Mouse (Mus musculus) heart, embryonic 14.5 days (tissue): ENCODE measurements around the gene Itpr3. TPM values are rescaled to one million over a fixed set of nuclear protein-coding genes. Genes with fewer than 3 reads are reported as not detected.

Experiments
- ATAC-seq: fragments of 200-750 bp; cut with Nextera tagmentation; 2 replicates; pipeline ENCODE4 v1.8.0; 2017; ENCODE audit warnings: low read depth, moderate TSS enrichment; ENCODE audit not compliant: insufficient number of reproducible peaks, insufficient read depth, low FRiP score
- H3K27ac ChIP-seq, 2 experiments: fragments of 200-500 bp in 1 of 2; fragments of 300-500 bp in 1 of 2; sonication (generic) in 1 of 2; replicated peaks in 1 of 2; 2 replicates each; pipeline ENCODE4 v1.5.1; 2012 to 2014; ENCODE audit warnings: low read depth in 2 of 2, low read length in 2 of 2, control low read depth in 1 of 2, mild to moderate bottlenecking in 1 of 2, mixed read lengths in 1 of 2; ENCODE audit not compliant: control insufficient read depth in 1 of 2, insufficient read depth in 1 of 2
- H3K27me3 ChIP-seq: fragments of 300-500 bp; sonication (generic); 2 replicates; pipeline ENCODE4 v1.6.1; 2014; ENCODE audit warnings: mild to moderate bottlenecking, low read length, control low read depth; ENCODE audit not compliant: control insufficient read depth, insufficient read depth
- H3K36me3 ChIP-seq: fragments of 300-500 bp; sonication (generic); 2 replicates; pipeline ENCODE4 v1.6.1; 2014; ENCODE audit warnings: mild to moderate bottlenecking, control low read depth, low read length, mixed read lengths; ENCODE audit not compliant: control insufficient read depth, insufficient read depth
- H3K4me1 ChIP-seq, 2 experiments: fragments of 200-500 bp in 1 of 2; fragments of 300-500 bp in 1 of 2; sonication (generic) in 1 of 2; 2 replicates each; pipeline ENCODE4 v1.6.1; 2012 to 2014; ENCODE audit warnings: low read length in 2 of 2, control low read depth in 1 of 2, mixed read lengths in 1 of 2; ENCODE audit not compliant: control insufficient read depth in 2 of 2, insufficient read depth in 2 of 2
- H3K4me2 ChIP-seq: fragments of 300-500 bp; sonication (generic); 2 replicates; pipeline ENCODE4 v1.6.1; 2014; ENCODE audit warnings: mild to moderate bottlenecking, low read length
- H3K4me3 ChIP-seq, 2 experiments: fragments of 200-500 bp in 1 of 2; fragments of 300-500 bp in 1 of 2; sonication (generic) in 1 of 2; 2 replicates each; pipeline ENCODE4 v1.5.1; 2012 to 2014; ENCODE audit warnings: low read length in 2 of 2, mild to moderate bottlenecking in 2 of 2, control low read depth in 1 of 2, low read depth in 1 of 2, moderate library complexity in 1 of 2; ENCODE audit not compliant: control insufficient read depth in 1 of 2, insufficient read depth in 1 of 2
- H3K9ac ChIP-seq: fragments of 300-500 bp; sonication (generic); 2 replicates; pipeline ENCODE4 v1.6.1; 2014; ENCODE audit warnings: mild to moderate bottlenecking, low read length
- H3K9me3 ChIP-seq: fragments of 300-500 bp; sonication (generic); 2 replicates; pipeline ENCODE4 v1.6.1; 2016; ENCODE audit warnings: low read length, control low read depth; ENCODE audit not compliant: control insufficient read depth
- WGBS: fragments of 180-500 bp; shearing (Covaris S2); extraction: QIAGEN DNeasy Blood & Tissue Kit; methylation state at CpG from one replicate; pipeline ENCODE4 v1.1.7; 2014; 5-methylcytosine and 5-hydroxymethylcytosine counted together
- polyA plus RNA-seq: library from polyadenylated mRNA; unstranded; fragments of >200 nt; fragmentation: Nextera tagmentation; extraction: Ambion mirVana; gene quantifications from 2 replicates; pipeline ENCODE4 v1.2.1, GENCODE M21; 2014

Itpr3 gene
- polyA plus RNA-seq, 1 experiment from 2014 or later = 1.7 TPM

DNA sequence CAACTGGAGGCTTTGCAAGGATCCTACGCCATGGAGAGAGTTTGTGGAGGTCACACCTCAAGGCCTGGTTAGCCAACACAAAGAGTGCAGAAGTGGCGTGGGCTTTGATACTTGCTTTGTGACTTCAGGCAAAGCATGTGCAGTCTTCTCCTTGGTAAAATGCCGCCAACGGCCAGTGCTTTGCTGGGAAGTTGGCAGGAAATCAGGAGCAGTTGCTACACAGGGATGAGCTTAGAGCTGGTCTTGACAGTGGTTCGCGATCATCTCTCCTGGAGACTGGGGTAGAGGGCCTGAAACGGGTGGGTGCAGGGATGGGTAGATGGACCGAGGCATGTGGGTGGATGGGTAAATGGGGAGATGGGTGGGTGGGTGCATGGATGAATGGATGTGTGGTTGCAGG, 15.3 kb downstream of the Itpr3 start:
- Histone ChIP-seq H3K9ac (no peak overlapping the region), H3K4me1 (peaks cover 3 to 7% of the 10 kb centered on the region in 2 experiments; a peak in 1 of 4 replicates), H3K36me3 (no peaks in the 10 kb centered on the region), H3K4me2 (no peak overlapping the region), H3K27ac (no peak overlapping the region), H3K9me3 (no peaks in the 10 kb centered on the region), H3K4me3 (no peak overlapping the region), H3K27me3 (no peaks in the 10 kb centered on the region)
- 91% methylated on average over 8 of the region's 8 CpGs for WGBS
- ATAC-seq = no peak

DNA sequence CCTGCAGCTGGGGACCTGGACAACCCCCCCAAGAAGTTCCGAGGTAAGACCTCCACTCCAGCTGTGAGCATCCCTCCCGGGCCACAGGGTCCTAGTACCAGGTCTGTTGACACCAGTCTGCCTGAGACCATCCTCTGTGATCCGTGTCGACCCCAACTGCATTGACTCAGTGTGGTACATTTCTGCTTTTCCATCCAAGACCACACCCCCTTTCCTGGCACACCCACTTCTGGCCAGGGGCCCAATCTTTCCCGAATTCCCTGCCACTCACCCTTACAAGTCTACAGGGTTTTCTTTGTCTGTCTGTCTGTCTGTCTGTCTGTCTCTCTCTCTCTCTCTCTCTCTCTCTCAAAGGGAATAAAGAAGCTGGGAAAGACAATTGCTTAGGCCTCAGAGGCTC, 16.0 kb downstream of the Itpr3 start:
- H3K4me1 ChIP-seq = peaks cover 3 to 7% of the 10 kb centered on the region in 2 experiments; a peak in 1 of 4 replicates
- no peaks in the 10 kb centered on the region for H3K36me3 ChIP-seq
- no peak overlapping the region for H3K27ac ChIP-seq
- 77% methylated on average over 5 of the region's 5 CpGs for WGBS
- 0 out of 2 replicates have a peak, but pooled peaks cover 4% of the 10 kb centered on the region for H3K9me3 ChIP-seq
- no peak overlapping the region for H3K9ac ChIP-seq
- H3K4me3 ChIP-seq = no peak overlapping the region
- ATAC-seq = no peak
- H3K4me2 ChIP-seq = no peak overlapping the region
- no peaks in the 10 kb centered on the region for H3K27me3 ChIP-seq

GRCm38 (mm10) chr17:27073778-27074177, 16.7 kb downstream of the Itpr3 start:
- WGBS = 63% methylated on average over 9 of the region's 9 CpGs
- no peak for ATAC-seq
- no peak overlapping the region for H3K27ac ChIP-seq
- 0 out of 2 replicates have a peak, but pooled peaks cover 4% of the 10 kb centered on the region for H3K9me3 ChIP-seq
- no peak overlapping the region for H3K9ac ChIP-seq
- no peak overlapping the region for H3K4me3 ChIP-seq
- H3K36me3 ChIP-seq = no peaks in the 10 kb centered on the region
- H3K4me1 ChIP-seq = peaks cover 3 to 7% of the 10 kb centered on the region in 2 experiments; a peak in 1 of 4 replicates
- H3K4me2 ChIP-seq = no peak overlapping the region
- H3K27me3 ChIP-seq = no peaks in the 10 kb centered on the region

GRCm38 (mm10) chr17:27074236-27074635, 17.1 kb downstream of the Itpr3 start:
- Histone ChIP-seq H3K27ac (no peak overlapping the region), H3K27me3 (no peaks in the 10 kb centered on the region), H3K4me3 (no peak overlapping the region), H3K4me2 (no peak overlapping the region), H3K9me3 (0 out of 2 replicates have a peak, but pooled peaks cover 4% of the 10 kb centered on the region), H3K4me1 (peaks cover 3 to 7% of the 10 kb centered on the region in 2 experiments; a peak in 1 of 4 replicates), H3K9ac (no peak overlapping the region), H3K36me3 (no peaks in the 10 kb centered on the region)
- ATAC-seq = no peak
- 47% methylated on average over 6 of the region's 6 CpGs for WGBS

DNA sequence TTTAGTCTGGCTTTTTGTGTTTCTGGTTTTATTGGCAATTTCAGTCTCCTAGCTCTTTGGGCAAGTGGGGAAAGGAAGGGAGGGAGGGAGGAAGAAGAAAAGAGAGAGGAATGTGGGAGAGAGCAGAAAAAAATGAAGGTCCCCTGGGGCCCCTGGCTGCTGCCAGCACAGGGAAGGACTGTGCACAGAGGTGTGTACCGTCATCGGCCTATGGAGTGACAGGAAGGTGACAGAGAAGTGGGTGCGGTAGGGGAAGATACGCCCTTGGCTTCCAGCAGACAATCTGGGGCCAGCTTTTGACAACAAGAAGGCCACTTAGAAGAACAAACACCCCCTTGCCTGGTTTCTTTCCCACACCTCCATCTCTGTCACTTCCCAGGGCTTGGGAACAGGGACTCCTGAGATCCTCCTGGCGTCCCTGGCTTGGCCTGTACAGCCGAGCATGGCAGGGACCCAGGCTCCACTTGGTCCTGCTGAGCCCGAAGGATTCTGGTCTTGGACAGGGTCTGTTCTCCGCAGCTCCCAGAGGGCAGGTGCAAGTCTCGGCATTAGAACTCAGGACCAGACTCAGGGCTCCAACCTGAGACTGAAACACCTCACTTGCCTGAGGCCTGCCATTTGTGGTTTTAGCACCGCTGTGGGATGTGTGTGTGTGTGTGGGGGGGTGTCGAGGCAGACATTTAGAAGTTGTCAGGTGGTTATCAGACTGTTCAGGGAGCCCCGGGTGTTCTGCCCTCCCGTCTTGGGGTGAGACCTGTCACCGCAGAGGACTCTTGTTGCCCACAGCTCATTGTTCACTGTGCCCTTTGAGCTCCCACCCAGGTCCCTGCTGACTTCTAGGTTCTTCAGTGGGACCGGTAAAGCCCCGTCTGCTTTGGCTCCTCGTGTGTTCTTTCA, 18.0 kb downstream of the Itpr3 start:
- Histone ChIP-seq H3K36me3 (no peaks in the 10 kb centered on the region), H3K4me3 (no peak overlapping the region), H3K9ac (no peak overlapping the region), H3K27ac (no peak overlapping the region), H3K9me3 (0 out of 2 replicates have a peak, but pooled peaks cover 4% of the 10 kb centered on the region), H3K4me1 (peaks cover 6 to 7% of the 10 kb centered on the region in 2 experiments; a peak in 1 of 4 replicates), H3K27me3 (no peaks in the 10 kb centered on the region), H3K4me2 (no peak overlapping the region)
- WGBS = 63% methylated on average over 17 of the region's 17 CpGs
- ATAC-seq = no peak

DNA sequence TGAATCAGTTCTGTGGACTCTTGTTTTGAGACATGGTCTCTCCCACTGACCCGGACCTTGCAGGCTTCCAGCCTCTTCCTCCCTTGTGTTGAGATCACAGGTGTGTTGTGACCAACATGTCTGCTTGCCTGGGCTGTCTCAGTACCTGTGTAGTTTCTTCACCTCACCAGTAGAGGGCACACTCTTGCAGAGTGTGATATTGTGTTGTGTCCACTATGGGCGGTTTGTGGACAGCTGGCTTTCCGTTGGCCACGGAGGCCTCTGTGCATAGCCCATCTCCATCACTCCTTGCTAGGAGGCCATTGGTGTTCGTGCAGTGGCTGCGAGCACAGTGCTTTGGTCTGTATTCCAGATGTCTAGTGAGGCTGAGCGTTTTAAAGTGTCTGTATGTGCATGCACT, 20.0 kb downstream of the Itpr3 start:
- ATAC-seq = no peak
- Histone ChIP-seq H3K4me1 (peaks cover 7 to 11% of the 10 kb centered on the region in 2 experiments; a peak in 2 of 4 replicates), H3K36me3 (no peaks in the 10 kb centered on the region), H3K9me3 (0 out of 2 replicates have a peak, but pooled peaks cover 4% of the 10 kb centered on the region), H3K4me2 (no peak overlapping the region), H3K9ac (no peak overlapping the region), H3K27me3 (no peaks in the 10 kb centered on the region), H3K27ac (no peak overlapping the region), H3K4me3 (no peak overlapping the region)
- WGBS = 95% methylated on average over 7 of the region's 7 CpGs

- Histone ChIP-seq H3K36me3 (no peaks in the 10 kb centered on the region), H3K27me3 (no peaks in the 10 kb centered on the region), H3K4me2 (no peak overlapping the region), H3K4me1 (peaks cover 9 to 11% of the 10 kb centered on the region in 2 experiments; a peak in 2 of 4 replicates), H3K9me3 (0 out of 2 replicates have a peak, but pooled peaks cover 4% of the 10 kb centered on the region), H3K4me3 (no peak overlapping the region), H3K9ac (no peak overlapping the region), H3K27ac (no peak overlapping the region)
- 83% methylated on average over 6 of the region's 6 CpGs for WGBS
- no peak for ATAC-seq
Observed at GRCm38 (mm10) chr17:27077920-27078319, 20.8 kb downstream of the Itpr3 start.
